Mouse (Mus musculus): ENCODE data around the gene Celsr2. TPM values are rescaled to one million over a fixed set of nuclear protein-coding genes. Genes with fewer than 3 reads are reported as not detected.

Celsr2 gene
- total and polyA plus RNA-seq, 2 experiments from 2014 or later, result 24.4 to 83.4 TPM

GRCm38 (mm10) chr3:108378875-108379663 is 36.3 kb downstream of the Celsr2 start:
- no peaks in the 10 kb centered on the region for H3K36me3 ChIP-seq (ENCODE audit: insufficient read depth, low read length)
- 72% methylated on average over 7 of the region's 7 CpGs for WGBS
- no peak overlapping the region for H3K4me2 ChIP-seq (ENCODE audit: low read depth, low read length, poor library complexity, severe bottlenecking)
- no peaks in the 10 kb centered on the region for H3K27me3 ChIP-seq (ENCODE audit: insufficient read depth, low read length)
- no peak for ATAC-seq (ENCODE audit: low FRiP score)
- H3K4me1 ChIP-seq (ENCODE audit: insufficient read depth, low read length), result no peaks in the 10 kb centered on the region
- no peaks in the 10 kb centered on the region for H3K9me3 ChIP-seq (ENCODE audit: low read length)
- H3K9ac ChIP-seq (replicated peaks; ENCODE audit: low read length, poor library complexity, severe bottlenecking), result no peak overlapping the region
- H3K4me3 ChIP-seq (ENCODE audit: low read depth, low read length), result no peak overlapping the region
- peak; percentile 33 for DNase-seq (ENCODE audit: low spot score)
- H3K27ac ChIP-seq (ENCODE audit: low read depth, low read length), result no peak overlapping the region
- TF ChIP-seq CTCF (IDR thresholded peaks at IDR 0.05), result no peak

GRCm38 (mm10) chr3:108372691-108373090 is 42.7 kb downstream of the Celsr2 start:
- no peaks in the 10 kb centered on the region for H3K4me1 ChIP-seq (ENCODE audit: insufficient read depth, low read length)
- 83% methylated on average over 3 of the region's 3 CpGs for WGBS

GRCm38 (mm10) chr3:108372274-108372673 is 43.1 kb downstream of the Celsr2 start:
- no peaks in the 10 kb centered on the region for H3K4me1 ChIP-seq (ENCODE audit: insufficient read depth, low read length)
- no peak for TF ChIP-seq CTCF (IDR thresholded peaks at IDR 0.05)
- H3K27ac ChIP-seq (ENCODE audit: low read depth, low read length), result no peak overlapping the region
- ATAC-seq (ENCODE audit: low FRiP score) (no peak), DNase-seq (ENCODE audit: low spot score) (no peak)
- no peaks in the 10 kb centered on the region for H3K27me3 ChIP-seq (ENCODE audit: insufficient read depth, low read length)
- no peaks in the 10 kb centered on the region for H3K36me3 ChIP-seq (ENCODE audit: insufficient read depth, low read length)
- H3K4me2 ChIP-seq (ENCODE audit: low read depth, low read length, poor library complexity, severe bottlenecking), result no peak overlapping the region
- no peaks in the 10 kb centered on the region for H3K9me3 ChIP-seq (ENCODE audit: low read length)
- H3K4me3 ChIP-seq (ENCODE audit: low read depth, low read length), result no peak overlapping the region
- no peak overlapping the region for H3K9ac ChIP-seq (replicated peaks; ENCODE audit: low read length, poor library complexity, severe bottlenecking)
- 63% methylated on average over 3 of the region's 3 CpGs for WGBS

More at GRCm38 (mm10) chr3:108372691-108373090, 42.7 kb downstream of the Celsr2 start:
- no peaks in the 10 kb centered on the region for H3K9me3 ChIP-seq (ENCODE audit: low read length)
- H3K4me2 ChIP-seq (ENCODE audit: low read depth, low read length, poor library complexity, severe bottlenecking), result no peak overlapping the region
- DNase-seq (ENCODE audit: low spot score) (no peak), ATAC-seq (ENCODE audit: low FRiP score) (no peak)
- H3K27ac ChIP-seq (ENCODE audit: low read depth, low read length), result no peak overlapping the region
- no peaks in the 10 kb centered on the region for H3K36me3 ChIP-seq (ENCODE audit: insufficient read depth, low read length)
- no peak overlapping the region for H3K4me3 ChIP-seq (ENCODE audit: low read depth, low read length)
- H3K9ac ChIP-seq (replicated peaks; ENCODE audit: low read length, poor library complexity, severe bottlenecking), result no peak overlapping the region
- H3K27me3 ChIP-seq (ENCODE audit: insufficient read depth, low read length), result no peaks in the 10 kb centered on the region
- TF ChIP-seq CTCF (IDR thresholded peaks at IDR 0.05), result no peak

GRCm38 (mm10) chr3:108368721-108369120 is 46.6 kb downstream of the Celsr2 start:
- Histone ChIP-seq H3K27me3 (ENCODE audit: insufficient read depth, low read length) (no peaks in the 10 kb centered on the region), H3K9me3 (ENCODE audit: low read length) (no peaks in the 10 kb centered on the region), H3K27ac (ENCODE audit: low read depth, low read length) (no peak overlapping the region), H3K4me2 (ENCODE audit: low read depth, low read length, poor library complexity, severe bottlenecking) (no peak overlapping the region), H3K4me1 (ENCODE audit: insufficient read depth, low read length) (no peaks in the 10 kb centered on the region), H3K36me3 (ENCODE audit: insufficient read depth, low read length) (no peaks in the 10 kb centered on the region), H3K9ac (replicated peaks; ENCODE audit: low read length, poor library complexity, severe bottlenecking) (no peak overlapping the region), H3K4me3 (ENCODE audit: low read depth, low read length) (no peak overlapping the region)
- no peak for ATAC-seq (ENCODE audit: low FRiP score)
- WGBS, result 79% methylated on average over 5 of the region's 5 CpGs
- no peak for DNase-seq (ENCODE audit: low spot score)
- TF ChIP-seq CTCF (IDR thresholded peaks at IDR 0.05), result no peak

- no peaks in the 10 kb centered on the region for H3K36me3 ChIP-seq (ENCODE audit: insufficient read depth, low read length)
- no peak overlapping the region for H3K9ac ChIP-seq (replicated peaks; ENCODE audit: low read length, poor library complexity, severe bottlenecking)
- no peaks in the 10 kb centered on the region for H3K9me3 ChIP-seq (ENCODE audit: low read length)
- ATAC-seq (ENCODE audit: low FRiP score), result no peak
- TF ChIP-seq CTCF (IDR thresholded peaks at IDR 0.05), result no peak
- 79% methylated on average over 3 of the region's 3 CpGs for WGBS
- DNase-seq (ENCODE audit: low spot score), result no peak
- H3K4me2 ChIP-seq (ENCODE audit: low read depth, low read length, poor library complexity, severe bottlenecking), result no peak overlapping the region
- H3K4me3 ChIP-seq (ENCODE audit: low read depth, low read length), result no peak overlapping the region
- no peak overlapping the region for H3K27ac ChIP-seq (ENCODE audit: low read depth, low read length)
- H3K4me1 ChIP-seq (ENCODE audit: insufficient read depth, low read length), result no peaks in the 10 kb centered on the region
- H3K27me3 ChIP-seq (ENCODE audit: insufficient read depth, low read length), result no peaks in the 10 kb centered on the region
These were observed 47.5 kb downstream of the Celsr2 start for GRCm38 (mm10) chr3:108367828-108368227.

- Histone ChIP-seq H3K27ac (ENCODE audit: low read depth, low read length) (no peak overlapping the region), H3K4me1 (ENCODE audit: insufficient read depth, low read length) (no peaks in the 10 kb centered on the region), H3K36me3 (ENCODE audit: insufficient read depth, low read length) (no peaks in the 10 kb centered on the region), H3K4me3 (ENCODE audit: low read depth, low read length) (no peak overlapping the region), H3K4me2 (ENCODE audit: low read depth, low read length, poor library complexity, severe bottlenecking) (no peak overlapping the region), H3K9me3 (ENCODE audit: low read length) (no peaks in the 10 kb centered on the region), H3K9ac (replicated peaks; ENCODE audit: low read length, poor library complexity, severe bottlenecking) (no peak overlapping the region), H3K27me3 (ENCODE audit: insufficient read depth, low read length) (no peaks in the 10 kb centered on the region)
- ATAC-seq (ENCODE audit: low FRiP score), result peak; percentile 52; the same call in 1 of the 2 replicates
- 60% methylated on average over 9 of the region's 9 CpGs for WGBS
- peak; percentile 56 for DNase-seq (ENCODE audit: low spot score)
- no peak for TF ChIP-seq CTCF (IDR thresholded peaks at IDR 0.05)
These were observed 48.2 kb downstream of the Celsr2 start for GRCm38 (mm10) chr3:108367173-108367572.
